Mouse (Mus musculus): ENCODE measurements at regions not wholly inside any gene's neighbourhood (a gene's known extent, or its start where the extent isn't known, plus 50 kb on each side); places are given as distances from the start of the nearest gene placed in this dataset.
"Not testable (repeated sequence)": the region's sequence is repeated elsewhere in the genome, so short reads cannot be mapped to it uniquely, and the experiment has no call there.

DNA sequence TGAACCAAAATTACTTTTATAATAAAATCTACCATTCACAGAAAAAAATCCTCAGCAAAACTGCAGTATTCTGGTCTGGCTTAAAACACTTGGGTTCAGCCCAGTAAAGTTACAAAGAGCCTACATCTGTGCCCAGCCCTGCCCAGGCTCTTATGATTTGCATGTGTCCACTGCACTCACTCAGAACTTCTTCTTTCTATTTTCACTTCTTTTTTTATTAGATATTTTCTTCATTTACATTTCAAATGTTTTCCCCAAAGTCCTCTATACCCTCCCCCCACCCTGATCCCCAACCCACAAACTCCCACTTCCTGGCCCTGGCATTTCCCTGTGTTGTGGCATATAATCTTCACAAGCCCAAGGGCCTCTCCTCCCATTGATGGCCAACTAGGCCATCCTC, 1442.4 kb upstream of the Tacstd2 start:
- Histone ChIP-seq H3K9me3 (ENCODE audit: control insufficient read depth, insufficient read depth, low read depth, low read length) (no peaks in the 10 kb centered on the region), H3K4me3 (ENCODE audit: insufficient read depth in 1 of 2, low read depth in 1 of 2, low read length in 2 of 2, poor library complexity in 1 of 2, severe bottlenecking in 1 of 2) (no peak overlapping the region), H3K36me3 (ENCODE audit: control insufficient read depth, insufficient read depth, low read length, poor library complexity, severe bottlenecking) (no peaks in the 10 kb centered on the region), H3K9ac (ENCODE audit: insufficient read depth, low read depth, low read length, poor library complexity, severe bottlenecking) (no peak overlapping the region), H3K27ac (ENCODE audit: insufficient read depth, low read depth, low read length, poor library complexity, severe bottlenecking) (no peak overlapping the region), H3K4me1 (ENCODE audit: control insufficient read depth in 2 of 2, insufficient read depth in 2 of 2, low read length in 2 of 2, poor library complexity in 1 of 2) (no peaks in the 10 kb centered on the region)
- no peak for DNase-seq (ENCODE audit: low read depth, low spot score)
- in situ Hi-C loops (cut with MboI; ENCODE audit: low sequenced_read_pairs in 2 of 2, unreplicated experiment in 2 of 2): no loop called here
- TF ChIP-seq MAFK (IDR thresholded peaks at IDR 0.05; ENCODE audit: insufficient read depth, low read depth, low read length): no peak
- TF ChIP-seq HCFC1 (IDR thresholded peaks at IDR 0.05; ENCODE audit: borderline replicate concordance, insufficient read depth, low read length): no peak
- TF ChIP-seq CHD2 (IDR thresholded peaks at IDR 0.05; ENCODE audit: low read depth, low read length): no peak
- no peak for TF ChIP-seq ZC3H11A (IDR thresholded peaks at IDR 0.05; ENCODE audit: borderline replicate concordance, low read depth, low read length)
- no peak for TF ChIP-seq ZNF384 (IDR thresholded peaks at IDR 0.05; ENCODE audit: low read depth, low read length)

DNA sequence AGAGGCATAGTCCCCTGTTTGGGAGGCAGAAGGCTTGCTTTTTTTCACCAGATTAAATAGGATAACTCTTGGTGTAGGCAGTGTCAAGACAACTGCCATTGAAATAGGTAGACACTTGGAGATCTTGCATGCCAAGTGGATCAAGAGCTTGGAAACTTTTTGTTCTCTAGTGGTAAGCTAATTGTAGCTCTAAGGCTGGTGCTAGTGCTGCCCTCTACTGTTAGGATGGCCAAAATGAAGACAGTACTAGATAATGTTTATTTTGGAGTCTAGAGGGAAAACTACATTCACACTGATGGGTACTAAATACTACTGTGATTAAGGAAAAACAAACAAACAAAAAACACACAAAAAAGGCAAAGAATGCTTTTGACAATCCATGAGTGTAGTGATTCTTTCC, 1428.4 kb upstream of the Tacstd2 start:
- no peak overlapping the region for H3K4me3 ChIP-seq (ENCODE audit: insufficient read depth in 1 of 2, low read depth in 1 of 2, low read length in 2 of 2, poor library complexity in 1 of 2, severe bottlenecking in 1 of 2)
- in situ Hi-C loops (cut with MboI; ENCODE audit: low sequenced_read_pairs in 2 of 2, unreplicated experiment in 2 of 2): no loop called here
- no peaks in the 10 kb centered on the region for H3K9me3 ChIP-seq (ENCODE audit: control insufficient read depth, insufficient read depth, low read depth, low read length)
- no peak for TF ChIP-seq MAFK (IDR thresholded peaks at IDR 0.05; ENCODE audit: insufficient read depth, low read depth, low read length)
- TF ChIP-seq HCFC1 (IDR thresholded peaks at IDR 0.05; ENCODE audit: borderline replicate concordance, insufficient read depth, low read length): no peak
- no peak for TF ChIP-seq CHD2 (IDR thresholded peaks at IDR 0.05; ENCODE audit: low read depth, low read length)
- TF ChIP-seq ZNF384 (IDR thresholded peaks at IDR 0.05; ENCODE audit: low read depth, low read length): no peak
- no peak for TF ChIP-seq ZC3H11A (IDR thresholded peaks at IDR 0.05; ENCODE audit: borderline replicate concordance, low read depth, low read length)
- no peak overlapping the region for H3K9ac ChIP-seq (ENCODE audit: insufficient read depth, low read depth, low read length, poor library complexity, severe bottlenecking)
- no peak overlapping the region for H3K27ac ChIP-seq (ENCODE audit: insufficient read depth, low read depth, low read length, poor library complexity, severe bottlenecking)
- peak; percentile 19 for DNase-seq (ENCODE audit: low read depth, low spot score)
- H3K4me1 ChIP-seq (ENCODE audit: control insufficient read depth in 2 of 2, insufficient read depth in 2 of 2, low read length in 2 of 2, poor library complexity in 1 of 2): no peaks in the 10 kb centered on the region
- H3K36me3 ChIP-seq (ENCODE audit: control insufficient read depth, insufficient read depth, low read length, poor library complexity, severe bottlenecking): no peaks in the 10 kb centered on the region

DNA sequence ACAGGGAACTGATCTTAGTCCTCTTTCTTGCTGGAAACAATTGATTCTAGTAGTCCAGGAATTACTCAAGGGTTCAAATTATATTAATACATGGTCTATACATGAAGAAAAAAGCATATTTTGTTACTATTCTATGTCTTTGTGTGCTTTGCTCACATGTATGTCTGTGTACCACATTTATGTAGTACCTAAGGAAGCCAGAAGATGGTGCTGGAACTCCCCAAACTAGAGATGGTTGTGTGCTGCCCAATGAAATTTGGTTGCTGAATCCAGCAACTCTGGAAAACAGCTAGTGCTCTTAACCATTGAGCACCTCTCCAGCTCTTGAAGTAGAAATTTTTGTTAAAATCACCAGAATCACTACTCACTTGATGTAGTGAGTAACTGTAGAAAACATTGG, 1402.5 kb upstream of the Tacstd2 start:
- H3K27ac ChIP-seq (ENCODE audit: insufficient read depth, low read depth, low read length, poor library complexity, severe bottlenecking); H3K4me1 ChIP-seq (ENCODE audit: control insufficient read depth in 2 of 2, insufficient read depth in 2 of 2, low read length in 2 of 2, poor library complexity in 1 of 2); H3K9ac ChIP-seq (ENCODE audit: insufficient read depth, low read depth, low read length, poor library complexity, severe bottlenecking); H3K4me3 ChIP-seq (ENCODE audit: insufficient read depth in 1 of 2, low read depth in 1 of 2, low read length in 2 of 2, poor library complexity in 1 of 2, severe bottlenecking in 1 of 2); H3K36me3 ChIP-seq (ENCODE audit: control insufficient read depth, insufficient read depth, low read length, poor library complexity, severe bottlenecking); H3K9me3 ChIP-seq (ENCODE audit: control insufficient read depth, insufficient read depth, low read depth, low read length); in situ Hi-C loops (cut with MboI; ENCODE audit: low sequenced_read_pairs in 2 of 2, unreplicated experiment in 2 of 2); DNase-seq (ENCODE audit: low read depth, low spot score): not testable (repeated sequence)

DNA sequence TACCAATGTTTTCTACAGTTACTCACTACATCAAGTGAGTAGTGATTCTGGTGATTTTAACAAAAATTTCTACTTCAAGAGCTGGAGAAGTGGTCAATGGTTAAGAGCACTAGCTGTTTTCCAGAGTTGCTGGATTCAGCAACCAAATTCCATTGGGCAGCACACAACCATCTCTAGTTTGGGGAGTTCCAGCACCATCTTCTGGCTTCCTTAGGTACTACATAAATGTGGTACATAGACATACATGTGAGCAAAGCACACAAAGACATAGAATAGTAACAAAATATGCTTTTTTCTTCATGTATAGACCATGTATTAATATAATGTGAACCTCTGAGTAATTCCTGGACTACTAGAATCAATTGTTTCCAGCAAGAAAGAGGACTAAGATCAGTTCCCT, 1396.3 kb upstream of the Tacstd2 start:
- H3K4me3 ChIP-seq (ENCODE audit: insufficient read depth in 1 of 2, low read depth in 1 of 2, low read length in 2 of 2, poor library complexity in 1 of 2, severe bottlenecking in 1 of 2); in situ Hi-C loops (cut with MboI; ENCODE audit: low sequenced_read_pairs in 2 of 2, unreplicated experiment in 2 of 2); H3K9me3 ChIP-seq (ENCODE audit: control insufficient read depth, insufficient read depth, low read depth, low read length); H3K9ac ChIP-seq (ENCODE audit: insufficient read depth, low read depth, low read length, poor library complexity, severe bottlenecking); DNase-seq (ENCODE audit: low read depth, low spot score); H3K4me1 ChIP-seq (ENCODE audit: control insufficient read depth in 2 of 2, insufficient read depth in 2 of 2, low read length in 2 of 2, poor library complexity in 1 of 2); H3K27ac ChIP-seq (ENCODE audit: insufficient read depth, low read depth, low read length, poor library complexity, severe bottlenecking); H3K36me3 ChIP-seq (ENCODE audit: control insufficient read depth, insufficient read depth, low read length, poor library complexity, severe bottlenecking): not testable (repeated sequence)

DNA sequence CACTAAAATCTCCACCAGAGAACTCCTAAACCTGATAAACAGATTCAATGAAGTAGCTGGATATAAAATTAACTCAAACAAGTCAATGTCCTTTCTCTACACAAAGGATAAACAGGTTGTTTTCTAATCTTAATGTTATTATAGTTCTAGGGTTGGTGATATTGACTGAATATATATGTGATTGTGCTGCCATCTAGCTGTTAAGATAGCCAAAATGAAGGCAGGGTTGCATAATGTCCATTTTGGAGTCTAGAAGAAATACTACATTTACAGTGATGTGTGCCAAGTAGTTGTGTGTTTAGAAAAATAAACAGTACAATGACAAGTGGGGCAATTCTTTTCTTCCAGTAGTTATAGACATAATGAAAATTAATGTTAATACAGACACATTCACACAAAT, 1379.9 kb upstream of the Tacstd2 start:
- DNase-seq (ENCODE audit: low read depth, low spot score): no peak
- Histone ChIP-seq H3K9ac (ENCODE audit: insufficient read depth, low read depth, low read length, poor library complexity, severe bottlenecking) (no peak overlapping the region), H3K36me3 (ENCODE audit: control insufficient read depth, insufficient read depth, low read length, poor library complexity, severe bottlenecking) (no peaks in the 10 kb centered on the region), H3K9me3 (ENCODE audit: control insufficient read depth, insufficient read depth, low read depth, low read length) (no peaks in the 10 kb centered on the region), H3K27ac (ENCODE audit: insufficient read depth, low read depth, low read length, poor library complexity, severe bottlenecking) (no peak overlapping the region), H3K4me1 (ENCODE audit: control insufficient read depth in 2 of 2, insufficient read depth in 2 of 2, low read length in 2 of 2, poor library complexity in 1 of 2) (no peaks in the 10 kb centered on the region), H3K4me3 (ENCODE audit: insufficient read depth in 1 of 2, low read depth in 1 of 2, low read length in 2 of 2, poor library complexity in 1 of 2, severe bottlenecking in 1 of 2) (no peak overlapping the region)
- TF ChIP-seq HCFC1 (IDR thresholded peaks at IDR 0.05; ENCODE audit: borderline replicate concordance, insufficient read depth, low read length) (no peak), CHD2 (IDR thresholded peaks at IDR 0.05; ENCODE audit: low read depth, low read length) (no peak), ZNF384 (IDR thresholded peaks at IDR 0.05; ENCODE audit: low read depth, low read length) (no peak), MAFK (IDR thresholded peaks at IDR 0.05; ENCODE audit: insufficient read depth, low read depth, low read length) (no peak), ZC3H11A (IDR thresholded peaks at IDR 0.05; ENCODE audit: borderline replicate concordance, low read depth, low read length) (no peak)
- in situ Hi-C loops (cut with MboI; ENCODE audit: low sequenced_read_pairs in 2 of 2, unreplicated experiment in 2 of 2): loop anchor here in 1 of 2 experiments (25.0 kb wide), 1 partner anchor 253 kb away; no protein-coding TSS in a partner anchor
